ENCODE assay signal across 8 mouse cellular contexts in genomic region chr6:135332737-135333281, GRCm38 (mm10). TPM values are rescaled to one million over a fixed set of nuclear protein-coding genes. Genes with fewer than 3 reads are reported as not detected.
DNase-seq lines count a peak whose midpoint lies in the region; ATAC-seq lines count a peak whose summit lies in the region.

No protein-coding gene starts in this region.

- ATAC-seq in heart, embryonic 13.5 days (ENCODE audit: extremely low read depth, insufficient number of reproducible peaks, low FRiP score, low TSS enrichment): peak; percentile 25
- peak; percentile 82 for ATAC-seq in neural tube, embryonic 12.5 days (ENCODE audit: low FRiP score, low read depth)

- no peaks in the 10 kb centered on the region for H3K9me3 ChIP-seq in heart, embryonic 13.5 days
- no peaks in the 10 kb centered on the region for H3K9me3 ChIP-seq in neural tube, embryonic 12.5 days

- peaks cover 30% of the 10 kb centered on the region for H3K4me1 ChIP-seq in heart, embryonic 13.5 days
- H3K4me1 ChIP-seq in neural tube, embryonic 12.5 days: peaks cover 10% of the 10 kb centered on the region

- DNase-seq in 3134 (ENCODE audit: extremely low read depth, insufficient read length, low spot score): peak; percentile 46
- DNase-seq in embryo, embryonic 10 days (ENCODE audit: low spot score): peak; percentile 52
- DNase-seq in kidney, postnatal 14 days: peak; percentile 57
- DNase-seq in cerebellum, postnatal 36 days: no peak
- DNase-seq in ovary, adult 18-20 months (ENCODE audit: low spot score): no peak
- DNase-seq in layer of hippocampus, adult 18-20 months (ENCODE audit: low spot score in 2 of 2): no peak

- H3K36me3 ChIP-seq in heart, embryonic 13.5 days: no peaks in the 10 kb centered on the region
- no peaks in the 10 kb centered on the region for H3K36me3 ChIP-seq in neural tube, embryonic 12.5 days

- H3K9ac ChIP-seq in heart, embryonic 13.5 days: no peak overlapping the region
- H3K9ac ChIP-seq in neural tube, embryonic 12.5 days: no peak overlapping the region

- H3K27me3 ChIP-seq in heart, embryonic 13.5 days (replicated peaks): no peaks in the 10 kb centered on the region
- no peaks in the 10 kb centered on the region for H3K27me3 ChIP-seq in neural tube, embryonic 12.5 days (replicated peaks)

- H3K4me2 ChIP-seq in heart, embryonic 13.5 days: no peak overlapping the region
- peak overlapping the region; percentile 37 for H3K4me2 ChIP-seq in neural tube, embryonic 12.5 days (replicated peaks)

- peak overlapping the region; percentile 13; the same call in 1 of the 2 replicates for H3K27ac ChIP-seq in heart, embryonic 13.5 days (replicated peaks)
- H3K27ac ChIP-seq in neural tube, embryonic 12.5 days: peak overlapping the region; percentile 20; the same call in 1 of the 2 replicates

- H3K4me3 ChIP-seq in heart, embryonic 13.5 days: no peak overlapping the region
- H3K4me3 ChIP-seq in neural tube, embryonic 12.5 days: no peak overlapping the region

- 24% methylated on average over 10 of the region's 10 CpGs for WGBS in heart, embryonic 13.5 days
- WGBS in neural tube, embryonic 12.5 days: 17% methylated on average over 10 of the region's 10 CpGs

RNA-seq across cellular contexts. Expression of gene Pbp2, which starts 22.6 kb away (rescaled TPM):
- polyA plus RNA-seq in heart, embryonic 13.5 days (2015; fragmentation: Nextera tagmentation; extraction: Ambion mirVana): not detected in 2 replicates
- polyA plus RNA-seq in neural tube, embryonic 12.5 days (2016; fragmentation: Nextera tagmentation; extraction: Ambion mirVana): 0.20 TPM in 1 of 2 replicates, not detected in the other
- not detected for total RNA-seq in layer of hippocampus, adult 18-20 months (2021)

RNA-seq across cellular contexts. Expression of gene Emp1, which starts 29.5 kb away (rescaled TPM):
- polyA plus RNA-seq in heart, embryonic 13.5 days (2015; fragmentation: Nextera tagmentation; extraction: Ambion mirVana): 37.4 and 38.4 TPM in 2 replicates
- 12.3 and 12.7 TPM in 2 replicates for polyA plus RNA-seq in neural tube, embryonic 12.5 days (2016; fragmentation: Nextera tagmentation; extraction: Ambion mirVana)
- total RNA-seq in layer of hippocampus, adult 18-20 months (2021): 1 to 10 TPM; 2.8 to 3.0 TPM

Comparison
In these comparisons a context has a peak if more than half of its experiments do, and no peak if none do; other contexts are left out.
1. DNase-seq: peak in 3134 (single experiment), embryo, embryonic 10 days (single experiment) and kidney, postnatal 14 days (single experiment); none in cerebellum, postnatal 36 days (0 of 2), ovary, adult 18-20 months (single experiment) and layer of hippocampus, adult 18-20 months (0 of 2).